Mouse (Mus musculus): Measurements from ENCODE around the gene Slc23a2. TPM values are rescaled to one million over a fixed set of nuclear protein-coding genes. Genes with fewer than 3 reads are reported as not detected.

Gene Slc23a2
- total RNA-seq, 2 experiments from 2014 or later = 150 to 153 TPM

DNA sequence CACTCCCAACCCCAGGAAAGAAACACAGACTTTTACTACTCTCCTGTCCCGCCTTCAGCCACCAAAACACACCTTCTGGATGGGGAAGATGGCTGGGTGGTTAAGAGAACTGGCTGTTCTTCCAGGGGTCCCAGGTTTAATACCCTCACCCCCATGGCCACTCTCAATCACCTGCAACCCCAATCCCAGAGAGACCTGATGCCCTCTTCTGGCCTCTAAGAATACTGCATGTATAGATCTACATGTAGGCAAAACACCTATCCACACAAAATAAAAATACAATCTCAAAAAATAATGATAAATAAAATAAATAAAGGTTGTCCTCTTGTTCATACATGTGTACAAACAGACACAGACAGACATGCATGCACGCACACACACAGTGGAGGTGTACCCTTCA, 5.8 kb downstream of the Slc23a2 start:
- no peak for DNase-seq (ENCODE audit: low spot score in 2 of 2)
- intact Hi-C loops (cut with DNase I) = no loop called here

- intact Hi-C loops (cut with DNase I) = no loop called here
- DNase-seq (ENCODE audit: low spot score in 2 of 2) = peak in 1 of 2 experiments; percentile 41
These were observed 8.9 kb downstream of the Slc23a2 start for GRCm38 (mm10) chr2:132135876-132136637.

DNA sequence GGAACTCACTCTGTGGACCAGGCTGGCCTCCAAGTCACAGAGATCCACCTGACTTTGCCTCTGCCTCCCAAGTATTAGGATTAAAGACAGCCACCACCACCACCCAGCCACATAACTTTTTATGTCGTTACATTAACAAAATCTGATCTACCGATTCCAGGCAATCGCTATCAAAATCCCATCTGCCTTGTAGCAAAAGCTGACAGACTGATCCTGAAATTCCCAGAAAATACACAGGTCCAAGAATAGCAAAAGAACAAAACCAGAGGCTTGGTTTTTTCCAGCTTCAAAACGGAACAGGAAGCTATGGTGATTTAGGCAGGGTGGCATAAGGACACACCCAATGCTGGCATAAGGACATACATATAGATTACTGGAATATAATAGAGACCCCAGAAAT, 10.2 kb downstream of the Slc23a2 start:
- intact Hi-C loops (cut with DNase I) = no loop called here
- DNase-seq (ENCODE audit: low spot score in 2 of 2) = no peak

GRCm38 (mm10) chr2:132133436-132133835, 11.5 kb downstream of the Slc23a2 start:
- DNase-seq (ENCODE audit: low spot score in 2 of 2) = no peak
- intact Hi-C loops (cut with DNase I) = no loop called here

- DNase-seq (ENCODE audit: low spot score in 2 of 2) = no peak
- intact Hi-C loops (cut with DNase I) = no loop called here
These were observed 13.6 kb downstream of the Slc23a2 start for GRCm38 (mm10) chr2:132131266-132131665.

GRCm38 (mm10) chr2:132129980-132130379, 14.9 kb downstream of the Slc23a2 start:
- DNase-seq (ENCODE audit: low spot score in 2 of 2) = no peak
- intact Hi-C loops (cut with DNase I) = no loop called here

- intact Hi-C loops (cut with DNase I) = no loop called here
- DNase-seq (ENCODE audit: low spot score in 2 of 2) = no peak
These were observed 15.7 kb downstream of the Slc23a2 start for GRCm38 (mm10) chr2:132129247-132129646.

GRCm38 (mm10) chr2:132127904-132128303, 17.0 kb downstream of the Slc23a2 start:
- intact Hi-C loops (cut with DNase I) = no loop called here
- DNase-seq (ENCODE audit: low spot score in 2 of 2) = no peak

DNA sequence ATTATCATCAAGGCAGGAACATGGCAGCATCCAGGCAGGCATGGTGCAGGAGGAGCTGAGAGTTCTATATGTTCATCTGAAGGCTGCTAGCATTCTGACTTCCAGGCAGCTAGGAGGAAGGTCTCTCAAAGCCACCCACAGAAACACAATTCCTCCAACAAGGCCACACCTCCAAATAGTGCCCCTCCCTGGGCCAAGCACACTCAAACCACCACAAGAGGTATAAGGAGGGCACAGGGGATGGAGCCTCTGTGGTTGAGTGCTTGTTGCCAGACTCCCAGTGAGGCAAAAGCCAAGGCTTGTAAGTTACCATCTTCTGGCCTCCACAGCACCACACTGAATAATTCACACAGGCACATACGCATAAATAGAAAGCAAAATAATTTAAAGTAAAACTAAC, 18.6 kb downstream of the Slc23a2 start:
- intact Hi-C loops (cut with DNase I) = no loop called here
- no peak for DNase-seq (ENCODE audit: low spot score in 2 of 2)

- no peak for DNase-seq (ENCODE audit: low spot score in 2 of 2)
- intact Hi-C loops (cut with DNase I) = no loop called here
These were observed 21.8 kb downstream of the Slc23a2 start for GRCm38 (mm10) chr2:132123063-132123462.

- DNase-seq (ENCODE audit: low spot score in 2 of 2) = no peak
- intact Hi-C loops (cut with DNase I) = no loop called here
These were observed 23.9 kb downstream of the Slc23a2 start for GRCm38 (mm10) chr2:132121050-132121449.

- intact Hi-C loops (cut with DNase I) = no loop called here
These were observed 26.3 kb downstream of the Slc23a2 start for GRCm38 (mm10) chr2:132118646-132119045.

DNA sequence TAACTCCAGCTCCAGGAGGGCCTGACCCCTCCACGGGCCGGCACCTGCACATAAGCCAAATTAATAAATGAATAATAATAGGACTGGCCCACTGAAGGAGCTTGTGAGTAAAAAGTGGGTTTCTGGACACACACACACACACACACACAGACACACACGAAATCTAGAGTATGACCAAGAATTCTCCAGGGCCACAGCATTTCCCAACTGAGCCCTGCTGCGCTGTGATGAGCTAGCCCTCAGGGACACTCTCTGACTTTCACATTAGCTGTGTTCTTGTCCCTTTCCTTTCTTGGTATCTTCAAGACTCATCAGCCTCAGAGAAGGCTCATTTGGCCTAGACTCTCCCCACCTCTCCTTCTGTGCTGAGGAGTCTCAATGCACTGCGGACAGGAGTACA, 29.0 kb downstream of the Slc23a2 start:
- intact Hi-C loops (cut with DNase I) = no loop called here
- DNase-seq (ENCODE audit: low spot score in 2 of 2) = no peak

More at GRCm38 (mm10) chr2:132118646-132119045, 26.3 kb downstream of the Slc23a2 start:
- DNase-seq (ENCODE audit: low spot score in 2 of 2) = no peak

DNA sequence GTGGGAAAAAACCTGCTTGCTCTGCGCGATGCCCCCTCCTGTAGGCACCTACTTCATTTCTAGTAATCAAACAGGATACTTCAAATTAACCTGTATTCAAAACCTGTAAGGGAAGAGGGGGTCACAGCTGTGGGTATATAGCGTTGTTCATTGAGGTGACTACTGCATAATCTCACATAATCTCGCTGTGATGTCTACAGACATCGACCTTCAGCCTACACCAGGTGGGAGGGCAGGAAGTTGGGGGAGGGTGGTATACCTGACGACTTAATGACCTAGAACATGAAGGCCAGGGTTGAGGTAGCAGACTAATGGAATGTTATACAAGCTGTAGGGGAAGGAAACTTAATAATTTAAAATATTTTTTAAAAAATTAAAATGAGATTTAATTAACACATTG, 29.6 kb downstream of the Slc23a2 start:
- intact Hi-C loops (cut with DNase I) = no loop called here
- no peak for DNase-seq (ENCODE audit: low spot score in 2 of 2)

- intact Hi-C loops (cut with DNase I) = no loop called here
- DNase-seq (ENCODE audit: low spot score in 2 of 2) = no peak
These were observed 30.7 kb downstream of the Slc23a2 start for GRCm38 (mm10) chr2:132113962-132114759.

- intact Hi-C loops (cut with DNase I) = no loop called here
- DNase-seq (ENCODE audit: low spot score in 2 of 2) = no peak
These were observed 32.6 kb downstream of the Slc23a2 start for GRCm38 (mm10) chr2:132112319-132112718.

GRCm38 (mm10) chr2:132111905-132112304, 33.0 kb downstream of the Slc23a2 start:
- DNase-seq (ENCODE audit: low spot score in 2 of 2) = no peak
- intact Hi-C loops (cut with DNase I) = loop anchor here (2.0 kb wide), 1 partner anchor 129 kb away; no protein-coding TSS in a partner anchor

GRCm38 (mm10) chr2:132111266-132111665, 33.6 kb downstream of the Slc23a2 start:
- intact Hi-C loops (cut with DNase I) = loop anchor here (2.0 kb wide), 1 partner anchor 128 kb away; no protein-coding TSS in a partner anchor
- DNase-seq (ENCODE audit: low spot score in 2 of 2) = peak; percentile 66 to 78

- intact Hi-C loops (cut with DNase I) = loop anchor here (2.0 kb wide), 1 partner anchor 128 kb away; no protein-coding TSS in a partner anchor
- DNase-seq (ENCODE audit: low spot score in 2 of 2) = no peak
These were observed 34.2 kb downstream of the Slc23a2 start for GRCm38 (mm10) chr2:132110702-132111101.

GRCm38 (mm10) chr2:132108988-132109387, 35.9 kb downstream of the Slc23a2 start:
- no peak for DNase-seq (ENCODE audit: low spot score in 2 of 2)
- intact Hi-C loops (cut with DNase I) = loop anchor here (10.0 kb wide), 1 partner anchor 284 kb away; no protein-coding TSS in a partner anchor
